Mouse (Mus musculus): ENCODE data around the gene Zfp429.
"Not testable (repeated sequence)": the region's sequence is repeated elsewhere in the genome, so short reads cannot be mapped to it uniquely, and the experiment has no call there.

Zfp429 gene

DNA sequence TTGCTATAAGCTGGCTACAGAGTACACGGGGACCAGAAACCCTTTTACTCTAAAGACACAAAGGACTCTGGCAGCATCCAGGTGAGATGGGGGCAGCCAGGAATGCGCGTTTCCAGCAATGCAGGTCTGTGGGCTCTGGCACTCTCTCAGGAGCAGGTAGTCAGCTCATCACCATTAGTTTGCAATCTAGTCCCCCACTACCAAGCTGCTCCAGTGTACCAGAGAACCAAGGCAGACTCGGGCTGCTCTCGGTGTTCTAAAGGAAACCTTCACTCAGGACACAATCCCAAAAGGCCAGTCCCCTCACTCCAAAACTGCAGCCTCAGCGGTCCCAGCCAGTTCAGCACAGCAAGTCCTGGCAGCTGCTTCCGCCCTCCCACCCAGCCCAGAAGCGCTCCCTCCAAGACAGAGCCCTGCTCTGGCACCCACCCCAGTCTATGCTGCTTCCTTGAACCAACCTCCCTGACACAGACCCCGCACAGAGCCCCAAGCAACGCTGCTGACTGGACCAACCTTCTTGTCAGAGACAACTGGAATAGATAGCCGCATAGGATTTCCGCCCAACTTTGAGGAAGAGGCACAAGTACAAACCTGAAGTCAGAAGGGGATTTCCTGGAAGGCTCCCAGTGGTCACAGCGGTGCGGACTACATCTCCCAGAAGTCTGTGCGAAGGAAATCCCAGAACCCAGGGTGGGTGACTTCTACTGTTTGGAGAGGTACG is at the start of gene Zfp429:
Gene Zfp429, minus strand, starts transcription at position 637 of the 721 bp plus-strand sequence.
- in situ Hi-C loops (cut with MboI, MseI): not testable (repeated sequence)

DNA sequence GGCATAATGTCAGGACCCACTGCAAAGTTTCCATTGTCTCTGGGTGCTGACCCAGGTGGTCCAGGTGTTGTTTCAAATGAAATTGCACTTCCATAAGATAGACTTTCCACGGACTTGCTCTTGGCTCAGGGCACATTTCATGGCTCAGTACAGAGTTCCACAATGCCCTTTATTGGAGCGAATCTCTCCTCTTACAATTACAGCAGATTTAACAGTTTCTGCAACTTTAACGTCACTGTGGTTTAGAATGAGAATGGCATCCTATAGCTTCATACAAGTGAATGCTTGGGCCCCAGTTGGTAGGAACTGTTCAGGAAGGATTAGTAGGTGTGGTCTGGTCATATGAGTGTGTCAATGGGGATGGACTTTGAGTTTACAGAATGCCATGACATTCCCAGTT is 37.5 kb upstream of the Zfp429 start:
- in situ Hi-C loops (cut with MboI, MseI): not testable (repeated sequence)

DNA sequence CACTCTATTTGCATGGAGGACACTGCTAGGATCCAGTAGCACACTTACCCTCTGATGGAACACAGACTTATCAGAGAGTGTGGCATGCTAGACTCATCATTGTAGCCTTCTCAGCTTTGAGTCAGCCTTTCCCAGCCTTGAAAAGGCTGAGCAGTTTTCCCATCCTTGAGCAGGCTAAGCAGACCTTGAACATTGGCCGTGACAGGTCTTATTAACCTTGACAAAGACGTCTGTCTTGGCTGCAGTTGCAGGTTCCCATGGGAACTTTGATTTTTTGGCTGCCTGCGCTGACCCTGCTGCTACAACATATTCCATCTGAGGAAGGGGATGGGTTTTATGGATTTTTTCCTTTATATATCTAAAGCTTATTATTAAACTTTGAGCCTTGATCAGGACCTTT is 28.5 kb upstream of the Zfp429 start:
- in situ Hi-C loops (cut with MboI, MseI): no loop called here

DNA sequence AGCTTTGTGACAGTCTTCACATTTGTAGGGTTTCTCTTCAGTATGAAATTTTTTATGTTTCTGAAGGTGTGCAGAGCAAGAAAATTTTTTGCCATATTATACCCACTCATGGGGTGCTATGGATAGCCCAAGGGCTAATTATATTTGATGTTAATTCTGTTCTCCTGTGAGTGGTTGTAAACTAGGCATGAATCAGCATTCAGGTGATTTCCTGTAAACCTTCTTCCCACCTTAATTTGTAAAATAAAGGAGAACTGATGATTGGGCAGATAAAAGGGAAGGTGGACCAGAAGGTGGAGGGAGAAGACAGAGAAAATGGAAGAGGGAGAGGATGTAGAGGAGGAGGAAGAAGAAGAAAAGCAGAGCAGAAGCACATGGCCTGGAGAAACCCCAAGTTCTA is 26.1 kb upstream of the Zfp429 start:
- in situ Hi-C loops (cut with MboI, MseI): not testable (repeated sequence)

DNA sequence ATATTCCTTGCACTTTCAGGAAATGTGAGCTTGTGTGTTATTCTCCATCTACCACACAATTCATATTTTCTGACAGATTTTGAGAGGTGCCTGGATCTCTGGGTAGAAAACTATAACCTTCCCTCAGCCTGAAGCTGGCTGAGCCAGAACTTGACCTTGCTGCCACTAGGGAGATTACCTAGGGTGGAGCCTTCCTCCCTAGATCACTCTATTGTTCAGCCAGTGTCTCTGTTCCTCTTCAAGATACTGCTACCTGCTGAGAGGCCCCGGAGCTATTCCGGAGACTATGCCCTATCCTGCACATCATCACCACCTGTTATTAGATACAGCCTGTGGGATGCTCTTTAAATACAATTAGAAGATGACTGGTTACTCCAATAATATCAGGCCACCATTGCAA is 22.9 kb upstream of the Zfp429 start:
- in situ Hi-C loops (cut with MboI, MseI): loop anchor here (25.0 kb wide), 1 partner anchor 1165 kb away; the partner anchor contains the start of genes 1700001L19Rik, Fastkd3 and Mtrr

DNA sequence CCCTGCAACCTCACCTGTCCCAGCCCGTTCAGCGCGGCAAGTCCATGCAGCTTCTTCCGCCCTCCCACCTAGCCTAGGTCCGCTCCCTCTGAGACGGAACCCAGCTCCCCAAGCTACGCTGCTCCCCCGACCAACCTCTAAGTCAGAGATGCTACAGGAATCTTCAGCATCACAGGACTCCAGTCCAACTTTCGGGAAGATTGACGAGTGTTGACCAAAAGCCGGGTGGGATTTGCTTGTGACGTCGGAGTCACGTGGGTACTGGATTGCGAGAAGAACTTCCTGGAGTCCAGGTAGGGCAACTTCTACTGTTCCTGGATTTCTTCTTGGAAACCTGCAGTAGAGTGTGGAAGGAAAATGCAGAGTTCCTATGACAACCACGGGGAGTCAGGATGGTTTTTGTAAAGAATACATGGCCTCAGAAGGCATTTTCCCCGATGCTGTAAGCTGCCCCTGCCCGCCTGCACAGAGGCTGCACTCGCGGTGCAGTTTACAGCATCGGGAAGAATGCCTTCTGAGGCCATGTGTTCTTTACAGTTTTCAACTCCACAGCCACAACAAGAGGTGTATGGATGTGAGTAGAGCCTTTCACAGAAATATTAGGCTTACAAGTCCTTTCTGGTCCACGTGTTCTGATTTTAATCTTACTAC is 21.7 kb upstream of the Zfp429 start, which contains the start of gene Zfp459:
Gene Zfp459, minus strand, starts transcription at position 212 of the 651 bp plus-strand sequence.
- in situ Hi-C loops (cut with MboI, MseI): loop anchor here (25.0 kb wide), 1 partner anchor 1166 kb away; the partner anchor contains the start of genes 1700001L19Rik, Fastkd3 and Mtrr

DNA sequence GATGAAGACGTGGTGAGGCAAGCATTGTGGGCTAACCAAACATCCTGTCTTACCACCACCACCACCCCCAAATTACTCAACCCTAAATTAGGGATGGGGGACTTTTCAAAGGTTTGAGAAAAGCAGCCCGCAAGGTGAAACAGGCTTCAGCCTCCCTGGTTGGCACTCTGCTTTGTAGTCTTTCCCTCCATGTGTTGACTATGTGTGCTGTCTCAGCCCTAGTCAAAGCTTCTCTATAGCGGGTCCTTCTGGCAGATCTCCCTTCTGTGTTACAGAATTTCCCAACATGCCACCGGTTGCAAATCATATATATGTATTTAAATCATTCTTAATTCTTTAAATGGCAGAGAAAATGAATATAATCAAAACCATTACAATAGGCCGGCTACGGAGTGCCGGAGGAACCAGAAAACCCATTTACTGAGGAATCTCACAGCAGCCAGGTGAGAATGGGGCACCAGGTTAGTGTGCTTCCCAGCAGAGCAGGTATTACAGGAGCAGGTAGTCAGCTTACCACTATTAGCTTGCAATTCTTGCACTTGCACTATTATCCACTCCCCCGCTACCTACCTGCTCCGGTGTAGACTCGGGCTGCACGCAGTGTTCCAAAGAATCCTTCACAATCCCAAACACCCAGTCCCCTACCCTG is 21.1 kb upstream of the Zfp429 start:
- in situ Hi-C loops (cut with MboI, MseI): loop anchor here (25.0 kb wide), 1 partner anchor 1167 kb away; the partner anchor contains the start of genes 1700001L19Rik, Fastkd3 and Mtrr

DNA sequence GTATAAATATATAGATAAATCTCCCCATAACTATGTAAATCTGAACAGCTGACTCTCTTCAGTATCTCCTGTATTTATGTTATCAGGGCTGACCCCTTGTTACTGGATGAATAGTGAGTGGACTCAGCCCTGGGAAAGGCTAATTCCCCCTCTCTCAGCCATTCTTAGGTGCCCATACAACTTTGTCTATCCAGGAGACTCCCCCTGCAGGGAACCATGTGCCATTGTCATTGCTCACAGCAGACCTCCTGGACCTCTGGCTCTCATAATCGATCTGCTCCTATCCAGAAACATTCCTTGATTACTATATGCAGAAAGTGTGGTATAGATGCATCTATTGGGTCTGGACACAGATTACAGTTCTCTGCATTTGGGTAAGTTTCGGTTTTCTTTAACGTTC is 17.2 kb upstream of the Zfp429 start:
- in situ Hi-C loops (cut with MboI, MseI): loop anchor here (25.0 kb wide), 1 partner anchor 1170 kb away; the partner anchor contains the start of genes 1700001L19Rik, Fastkd3 and Mtrr

DNA sequence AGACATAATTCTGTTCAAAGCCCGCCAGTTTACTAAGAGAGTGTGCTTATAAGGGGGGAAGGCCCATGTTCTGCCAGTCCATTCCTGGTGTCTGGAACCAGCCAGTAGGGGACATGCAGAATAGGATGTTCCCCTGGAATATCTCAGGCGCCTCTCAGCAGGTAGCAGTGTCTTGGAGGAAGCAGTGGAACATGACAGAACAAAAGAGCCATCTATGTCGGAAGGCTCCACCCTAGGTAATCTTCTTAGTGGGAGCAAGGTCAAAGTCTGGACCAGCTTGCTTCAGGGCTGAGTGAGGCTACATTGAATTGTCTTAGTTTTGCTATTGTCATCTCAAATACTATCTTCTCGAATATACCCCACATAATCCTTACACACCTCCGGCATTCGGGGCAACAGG is 16.1 kb upstream of the Zfp429 start:
- in situ Hi-C loops (cut with MboI, MseI): loop anchor here (25.0 kb wide), 1 partner anchor 1172 kb away; the partner anchor contains the start of genes 1700001L19Rik, Fastkd3 and Mtrr

DNA sequence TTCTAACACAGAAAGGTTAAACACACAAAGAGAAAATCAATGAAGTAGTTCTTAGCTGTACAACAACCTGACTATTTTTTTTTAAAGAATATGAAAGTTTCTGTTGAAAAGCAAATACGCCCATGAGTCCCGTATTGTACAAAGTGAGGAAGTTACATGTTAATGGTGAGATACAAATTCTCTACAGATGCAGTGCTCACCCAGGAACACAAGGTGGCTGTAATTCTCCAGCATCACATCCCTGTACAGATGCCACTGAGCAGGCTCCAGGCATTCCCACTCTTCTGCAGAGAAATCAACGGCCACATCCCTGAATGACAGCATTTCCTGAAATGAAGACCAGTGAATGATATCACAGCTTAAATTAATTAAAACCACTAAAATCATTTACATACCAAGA is 14.0 kb upstream of the Zfp429 start:
- in situ Hi-C loops (cut with MboI, MseI): loop anchor here (25.0 kb wide), 1 partner anchor 1174 kb away; the partner anchor contains the start of genes 1700001L19Rik, Fastkd3 and Mtrr

DNA sequence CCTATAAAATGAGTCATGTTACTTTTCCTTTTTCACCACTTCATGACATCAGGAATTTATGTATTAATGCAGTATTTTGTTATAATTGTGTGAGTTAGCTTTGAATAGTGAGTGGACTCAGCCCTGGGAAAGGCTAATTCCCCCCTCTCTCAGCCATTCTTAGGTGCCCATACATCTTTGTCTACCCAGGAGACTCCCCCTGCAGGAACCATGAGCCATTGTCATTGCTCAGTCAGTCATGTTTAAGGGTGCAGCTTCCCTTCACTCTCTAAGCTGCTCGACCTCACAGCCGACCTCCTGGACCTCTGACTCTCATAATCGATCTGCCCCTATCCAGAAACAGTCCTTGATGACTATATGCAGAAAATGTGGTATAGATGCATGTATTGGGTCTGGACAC is 23.4 kb downstream of the Zfp429 start:
- in situ Hi-C loops (cut with MboI, MseI): loop anchor here (10.0 kb wide), 1 partner anchor 201 kb away; the partner anchor contains the start of gene Rsl1

DNA sequence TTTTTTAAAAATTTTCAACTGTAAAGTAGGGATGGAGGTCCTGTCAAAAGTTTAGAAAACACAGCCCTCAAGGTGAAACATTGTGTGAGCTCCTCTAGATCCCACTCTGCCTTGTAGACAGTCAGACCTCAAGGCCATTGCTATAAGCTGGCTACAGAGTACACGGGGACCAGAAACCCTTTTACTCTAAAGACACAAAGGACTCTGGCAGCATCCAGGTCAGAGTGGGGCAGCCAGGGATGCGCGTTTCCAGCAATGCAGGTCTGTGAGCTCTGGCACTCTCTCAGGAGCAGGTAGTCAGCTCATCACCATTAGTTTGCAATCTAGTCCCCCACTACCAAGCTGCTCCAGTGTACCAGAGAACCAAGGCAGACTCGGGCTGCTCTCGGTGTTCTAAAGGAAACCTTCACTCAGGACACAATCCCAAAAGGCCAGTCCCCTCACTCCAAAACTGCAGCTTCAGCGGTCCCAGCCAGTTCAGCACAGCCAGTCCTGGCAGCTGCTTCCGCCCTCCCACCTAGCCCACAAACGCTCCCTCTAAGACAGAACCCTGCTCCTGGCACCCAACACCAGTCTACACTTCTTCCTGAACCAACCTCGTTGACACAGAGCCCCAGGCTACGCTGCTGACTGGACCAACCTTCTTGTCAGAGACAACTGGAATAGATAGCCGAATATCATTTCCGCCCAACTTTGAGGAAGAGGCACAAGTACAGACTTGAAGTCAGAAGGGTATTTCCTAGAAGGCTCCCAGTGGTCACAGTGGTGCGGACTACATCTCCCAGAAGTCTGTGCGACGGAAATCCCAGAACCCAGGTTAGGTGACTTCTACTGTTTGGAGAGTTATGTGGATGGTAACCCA is 24.3 kb downstream of the Zfp429 start, which contains the start of the genes Gm28041 and Zfp456:
Gene Gm28041, minus strand, starts transcription at position 684 of the 862 bp plus-strand sequence.
Gene Zfp456, minus strand, starts transcription at position 761 of the 862 bp plus-strand sequence.
- in situ Hi-C loops (cut with MboI, MseI): loop anchor here (10.0 kb wide), 1 partner anchor 200 kb away; the partner anchor contains the start of gene Rsl1

DNA sequence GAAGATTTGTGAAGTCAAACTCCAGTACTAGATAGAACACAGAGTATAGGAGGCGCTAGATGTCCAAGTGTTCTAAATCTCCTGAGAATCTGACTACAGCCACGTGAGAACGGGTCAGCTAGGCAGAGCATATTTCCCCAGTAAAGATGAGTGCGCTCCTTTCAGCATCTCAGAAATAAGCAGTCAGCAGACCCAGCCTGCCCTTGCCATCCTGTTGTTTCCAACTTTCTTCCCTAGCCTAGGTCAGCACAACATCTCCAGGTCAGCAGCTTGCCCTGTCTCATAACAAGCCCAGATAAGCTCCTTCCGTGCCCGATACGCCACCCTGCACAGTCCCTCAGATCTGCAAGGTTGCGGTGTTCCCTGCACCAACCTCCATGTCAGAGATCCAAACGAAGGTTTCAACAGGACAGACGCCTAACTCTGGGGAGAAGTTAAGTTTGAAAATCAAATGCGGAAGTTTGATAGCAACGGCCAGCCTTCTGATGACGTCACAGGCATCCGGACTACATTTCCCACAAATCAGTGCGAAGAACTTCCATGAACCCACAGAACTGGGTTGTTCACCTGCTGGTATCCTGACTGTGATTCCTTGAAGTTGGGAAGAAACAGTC is 39.4 kb downstream of the Zfp429 start, which contains the start of the genes Gm28044 and Zfp953:
Gene Gm28044, minus strand, starts transcription at position 406 of the 614 bp plus-strand sequence.
Gene Zfp953, minus strand, starts transcription at position 475 of the 614 bp plus-strand sequence.
- in situ Hi-C loops (cut with MboI, MseI): no loop called here

DNA sequence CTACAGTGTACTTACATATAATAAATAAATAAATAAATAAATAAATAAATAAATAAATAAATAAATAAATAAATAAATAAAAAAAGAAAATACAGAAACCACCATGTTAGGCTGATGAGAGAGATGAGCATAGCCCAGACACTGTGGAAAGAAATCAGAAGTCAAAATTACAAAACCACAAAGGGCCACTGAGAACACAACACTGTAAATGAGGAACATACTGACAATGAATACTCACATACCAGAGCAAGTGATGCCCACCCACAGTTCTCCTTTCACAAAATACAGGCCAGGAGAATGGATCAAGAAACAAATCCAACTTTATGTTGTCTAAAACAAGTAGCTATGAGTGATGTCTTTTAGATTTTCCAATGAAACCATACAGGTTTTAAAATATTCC is 47.8 kb downstream of the Zfp429 start:
- in situ Hi-C loops (cut with MboI, MseI): no loop called here

DNA sequence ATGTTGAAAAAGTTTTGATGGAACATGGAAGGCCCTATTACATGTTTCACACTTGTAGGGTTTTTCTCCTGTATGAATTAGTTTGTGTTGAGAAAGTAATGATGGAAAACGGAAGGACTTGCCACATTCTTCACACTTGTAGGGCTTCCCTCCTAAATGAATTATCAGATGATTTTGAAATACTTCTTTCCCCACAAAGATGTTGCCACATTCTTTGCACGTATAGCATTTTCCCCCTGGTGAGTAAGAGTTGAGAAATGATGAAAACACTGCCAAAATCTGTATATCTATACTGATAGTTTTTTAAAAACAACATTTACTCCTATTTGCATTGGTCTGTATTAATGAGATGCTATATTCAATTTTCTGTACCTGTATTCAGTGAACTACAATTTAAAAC is 56.2 kb downstream of the Zfp429 start:
- in situ Hi-C loops (cut with MboI, MseI): no loop called here
